Mouse (Mus musculus): ENCODE results near the gene Rgs3. TPM values are rescaled to one million over a fixed set of nuclear protein-coding genes. Genes with fewer than 3 reads are reported as not detected.
A peak's percentile ranks its signal among the peaks of the same experiment; 100 is the strongest.

Gene Rgs3
- total and polyA plus RNA-seq, 3 experiments = not detected

DNA sequence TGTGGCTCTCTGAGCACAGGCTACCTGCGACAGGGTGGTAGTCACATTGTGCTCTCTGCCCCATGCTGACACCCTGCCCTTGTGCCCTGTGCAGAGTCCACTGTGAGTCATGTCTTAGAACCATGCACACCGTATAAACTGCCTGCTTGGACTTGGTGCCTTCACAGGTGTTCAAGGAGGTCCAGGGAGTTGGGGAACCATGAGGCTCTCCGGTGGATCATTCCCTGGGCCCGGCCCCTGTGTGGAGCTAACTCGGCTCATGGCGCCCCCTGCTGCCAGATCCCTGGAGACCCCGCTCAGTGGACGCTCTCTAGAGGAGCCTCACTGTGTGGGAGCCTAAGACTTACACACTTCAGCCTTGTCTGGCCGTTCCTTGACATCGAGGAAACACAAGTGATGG, 134.2 kb downstream of the Rgs3 start:
- H3K4me1 ChIP-seq (ENCODE audit: control insufficient read depth in 1 of 2, insufficient read depth in 2 of 2, low read length in 2 of 2) = no peaks in the 10 kb centered on the region

DNA sequence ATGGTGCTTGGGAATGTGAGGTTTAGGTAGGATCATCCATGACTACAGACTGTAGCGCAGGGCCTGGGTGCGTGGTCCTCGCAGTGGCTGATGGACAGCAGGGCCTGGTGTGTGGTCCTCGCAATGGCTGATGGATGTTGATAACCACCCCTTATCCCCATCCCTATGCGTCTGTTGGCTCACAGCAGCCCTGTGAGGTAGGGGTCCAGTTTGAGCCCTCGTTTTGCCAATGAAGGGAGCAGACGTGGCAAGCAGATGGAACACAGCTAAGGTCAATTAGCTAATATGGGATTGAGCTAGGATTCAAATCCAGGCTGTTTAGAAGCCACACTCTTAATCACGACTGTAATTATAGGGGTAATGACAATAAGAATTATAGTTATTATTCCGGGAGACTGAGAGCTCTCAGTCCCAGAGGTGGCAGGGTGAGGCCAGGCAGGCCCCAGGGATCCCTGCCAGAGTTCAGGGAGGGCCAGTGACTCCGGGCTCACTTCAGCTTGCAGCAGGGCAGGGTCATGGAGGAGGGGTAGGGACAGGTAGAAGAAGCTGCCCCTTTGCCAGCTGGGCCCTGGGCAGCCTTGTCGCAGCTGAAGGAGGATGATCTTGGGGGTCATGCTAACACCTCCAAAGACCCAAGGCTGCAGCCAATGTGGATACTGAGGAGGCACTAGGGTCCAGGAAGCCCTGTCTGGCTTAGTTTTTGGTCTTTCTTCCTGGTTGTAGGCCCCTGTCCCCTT, 135.2 kb downstream of the Rgs3 start:
- Histone ChIP-seq H3K36me3 (ENCODE audit: control insufficient read depth in 1 of 2, insufficient read depth in 2 of 2, low read length in 2 of 2) (no peaks in the 10 kb centered on the region), H3K79me2 (ENCODE audit: control insufficient read depth, insufficient read depth, low read length, poor library complexity) (no peaks in the 10 kb centered on the region), H3K9me3 (replicated peaks; ENCODE audit: insufficient read depth, low read length) (no peaks in the 10 kb centered on the region), H3K9ac (ENCODE audit: control insufficient read depth, low read depth, low read length, poor library complexity, severe bottlenecking) (no peak overlapping the region), H3K4me1 (ENCODE audit: control insufficient read depth in 1 of 2, insufficient read depth in 2 of 2, low read length in 2 of 2) (no peaks in the 10 kb centered on the region), H3K27ac (ENCODE audit: control insufficient read depth, low read depth, low read length) (no peak overlapping the region), H3K4me3 (ENCODE audit: control insufficient read depth in 1 of 2, insufficient read depth in 1 of 2, low read depth in 2 of 2, low read length in 2 of 2) (no peak overlapping the region), H3K27me3 (ENCODE audit: control insufficient read depth in 1 of 2, insufficient read depth in 2 of 2, low read length in 2 of 2) (no peaks in the 10 kb centered on the region)
- TF ChIP-seq USF1 (IDR thresholded peaks at IDR 0.05; ENCODE audit: low read depth, low read length) (no peak), SMC3 (IDR thresholded peaks at IDR 0.05; ENCODE audit: low read depth, low read length) (no peak), POLR2AphosphoS5 (IDR thresholded peaks at IDR 0.05; ENCODE audit: borderline replicate concordance, low read depth, low read length) (no peak), MXI1 (IDR thresholded peaks at IDR 0.05; ENCODE audit: low read depth, low read length) (no peak), UBTF (IDR thresholded peaks at IDR 0.05; ENCODE audit: borderline replicate concordance, insufficient read depth, low read depth, low read length) (no peak), ZKSCAN1 (IDR thresholded peaks at IDR 0.05; ENCODE audit: low read depth, low read length) (no peak), TCF12 (IDR thresholded peaks at IDR 0.05; ENCODE audit: low read depth, low read length) (no peak), POLR2A (IDR thresholded peaks at IDR 0.05; ENCODE audit: control insufficient read depth in 1 of 2, insufficient read depth in 1 of 2, low read depth in 1 of 2, low read length in 2 of 2, poor library complexity in 1 of 2) (no peak)
- DNase-seq (ENCODE audit: low read depth, low spot score) = no peak

More for the DNA sequence above, 134.2 kb downstream of the Rgs3 start:
- Histone ChIP-seq H3K36me3 (ENCODE audit: control insufficient read depth in 1 of 2, insufficient read depth in 2 of 2, low read length in 2 of 2) (no peaks in the 10 kb centered on the region), H3K9me3 (replicated peaks; ENCODE audit: insufficient read depth, low read length) (no peaks in the 10 kb centered on the region), H3K27me3 (ENCODE audit: control insufficient read depth in 1 of 2, insufficient read depth in 2 of 2, low read length in 2 of 2) (no peaks in the 10 kb centered on the region), H3K79me2 (ENCODE audit: control insufficient read depth, insufficient read depth, low read length, poor library complexity) (no peaks in the 10 kb centered on the region), H3K27ac (ENCODE audit: control insufficient read depth, low read depth, low read length) (no peak overlapping the region), H3K4me3 (ENCODE audit: control insufficient read depth in 1 of 2, insufficient read depth in 1 of 2, low read depth in 2 of 2, low read length in 2 of 2) (no peak overlapping the region), H3K9ac (ENCODE audit: control insufficient read depth, low read depth, low read length, poor library complexity, severe bottlenecking) (no peak overlapping the region)
- DNase-seq (ENCODE audit: low read depth, low spot score) = no peak
- 0 out of 6 replicates have a peak, but pooled peaks of 1 of the 3 experiments have one; percentile 11 for TF ChIP-seq CTCF (IDR thresholded peaks at IDR 0.05 in 2 of 3, conservative IDR thresholded peaks at IDR 0.05 in 1 of 3; ENCODE audit: control insufficient read depth in 1 of 3, insufficient read depth in 1 of 3, low read depth in 2 of 3, low read length in 3 of 3, poor library complexity in 1 of 3, severe bottlenecking in 1 of 3)
- no peak for TF ChIP-seq TCF12 (IDR thresholded peaks at IDR 0.05; ENCODE audit: low read depth, low read length)

DNA sequence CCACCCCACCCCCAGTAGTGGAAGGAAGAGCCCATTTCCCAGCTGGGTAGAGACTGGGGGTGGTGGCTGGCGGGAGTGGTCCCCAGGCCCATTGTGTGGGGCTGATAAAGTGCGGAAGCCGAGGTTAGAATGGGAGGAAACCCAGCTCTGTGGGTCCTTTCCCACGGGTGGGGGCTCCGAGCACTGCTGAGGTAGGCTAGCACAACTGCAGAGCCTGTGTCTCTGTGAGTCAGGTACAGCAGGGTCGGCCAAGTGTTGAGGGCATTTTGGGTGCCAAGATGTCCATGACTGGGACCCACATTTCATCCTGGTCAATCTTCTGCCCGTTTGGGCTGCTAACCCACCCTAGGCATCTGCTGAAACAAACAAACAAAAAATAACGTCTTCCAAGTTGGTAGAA, 135.9 kb downstream of the Rgs3 start:
- Histone ChIP-seq H3K27me3 (ENCODE audit: control insufficient read depth in 1 of 2, insufficient read depth in 2 of 2, low read length in 2 of 2) (no peaks in the 10 kb centered on the region), H3K4me3 (ENCODE audit: control insufficient read depth in 1 of 2, insufficient read depth in 1 of 2, low read depth in 2 of 2, low read length in 2 of 2) (no peak overlapping the region), H3K36me3 (ENCODE audit: control insufficient read depth in 1 of 2, insufficient read depth in 2 of 2, low read length in 2 of 2) (no peaks in the 10 kb centered on the region), H3K79me2 (ENCODE audit: control insufficient read depth, insufficient read depth, low read length, poor library complexity) (no peaks in the 10 kb centered on the region), H3K27ac (ENCODE audit: control insufficient read depth, low read depth, low read length) (no peak overlapping the region), H3K9ac (ENCODE audit: control insufficient read depth, low read depth, low read length, poor library complexity, severe bottlenecking) (no peak overlapping the region), H3K4me1 (ENCODE audit: control insufficient read depth in 1 of 2, insufficient read depth in 2 of 2, low read length in 2 of 2) (no peaks in the 10 kb centered on the region), H3K9me3 (replicated peaks; ENCODE audit: insufficient read depth, low read length) (no peaks in the 10 kb centered on the region)
- TF ChIP-seq BHLHE40 (IDR thresholded peaks at IDR 0.05; ENCODE audit: borderline replicate concordance, low read depth, low read length) = no peak
- no peak for TF ChIP-seq TBP (IDR thresholded peaks at IDR 0.05; ENCODE audit: low read depth, low read length)
- TF ChIP-seq GATA1 (IDR thresholded peaks at IDR 0.05; ENCODE audit: low read depth, low read length) = no peak
- no peak for TF ChIP-seq ZMIZ1 (IDR thresholded peaks at IDR 0.05; ENCODE audit: low read depth, low read length)
- TF ChIP-seq MAFK (IDR thresholded peaks at IDR 0.05; ENCODE audit: borderline replicate concordance, low read depth, low read length) = no peak
- DNase-seq (ENCODE audit: low read depth, low spot score) = no peak
